In the genomic region with DNA sequence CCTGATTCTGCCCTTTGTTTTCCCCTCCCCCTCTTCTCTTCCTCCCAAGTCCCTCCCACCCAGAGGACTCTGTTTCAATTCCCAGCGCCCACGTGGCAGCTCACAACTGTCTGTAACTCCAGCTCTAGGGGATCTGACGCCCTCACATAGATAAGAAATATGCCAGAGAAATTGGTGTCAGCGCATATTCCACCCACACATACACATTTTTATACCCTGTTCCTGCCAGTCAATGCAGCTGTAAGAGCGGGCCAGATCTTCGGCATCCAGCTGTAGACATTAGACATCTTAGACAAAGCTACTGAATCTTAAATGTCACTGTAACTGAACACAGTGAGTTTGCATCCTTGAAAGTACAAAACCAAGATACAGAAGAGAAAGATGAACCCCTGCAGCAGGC, we compare ENCODE assay signal across 26 mouse cellular contexts. TPM values are rescaled to one million over a fixed set of nuclear protein-coding genes. Genes with fewer than 3 reads are reported as not detected.
A peak's percentile ranks its signal among the peaks of the same experiment; 100 is the strongest.
DNase-seq lines count a peak whose midpoint lies in the region; ATAC-seq and TF ChIP-seq lines count a peak whose summit lies in the region.
"Had no signal": no experiment of that assay in that cellular context is flagged by ENCODE, and none has a peak within 500 bp of the region (broad histone marks: within the 10 kb centered on the region; RNA-seq: fewer than 3 reads in every experiment).

No protein-coding gene starts in this region.

- no peaks in the 10 kb centered on the region for H3K4me1 ChIP-seq in cortical plate, adult 2 months (ENCODE audit: control insufficient read depth, insufficient read depth, low read length)
- no peaks in the 10 kb centered on the region for H3K4me1 ChIP-seq in heart, embryonic 10.5 days
- H3K4me1 ChIP-seq: embryonic facial prominence, embryonic 13.5 days; embryonic facial prominence, embryonic 15.5 days; forebrain, embryonic 10.5 days; forebrain, embryonic 12.5 days had no signal

- no peaks in the 10 kb centered on the region for H3K36me3 ChIP-seq in heart, embryonic 10.5 days
- H3K36me3 ChIP-seq: embryonic facial prominence, embryonic 13.5 days; embryonic facial prominence, embryonic 15.5 days; forebrain, embryonic 10.5 days; forebrain, embryonic 12.5 days had no signal

- H3K4me3 ChIP-seq in cortical plate, adult 2 months (ENCODE audit: insufficient read depth, low read length), result no peak overlapping the region
- no peak overlapping the region for H3K4me3 ChIP-seq in heart, embryonic 10.5 days
- H3K4me3 ChIP-seq: embryonic facial prominence, embryonic 13.5 days; embryonic facial prominence, embryonic 15.5 days; erythroblast, embryonic 14.5 days; forebrain, embryonic 10.5 days; forebrain, embryonic 12.5 days had no signal

- H3K9me3 ChIP-seq in heart, embryonic 10.5 days, result no peaks in the 10 kb centered on the region
- H3K9me3 ChIP-seq: embryonic facial prominence, embryonic 13.5 days; embryonic facial prominence, embryonic 15.5 days; forebrain, embryonic 10.5 days; forebrain, embryonic 12.5 days had no signal

- no peaks in the 10 kb centered on the region for H3K27me3 ChIP-seq in heart, embryonic 10.5 days (ENCODE audit: insufficient read depth, poor library complexity, severe bottlenecking)
- H3K27me3 ChIP-seq: CH12.LX; embryonic facial prominence, embryonic 13.5 days; embryonic facial prominence, embryonic 15.5 days; forebrain, embryonic 12.5 days had no signal

- no peak for TF ChIP-seq CTCF in cortical plate, adult 2 months (IDR thresholded peaks at IDR 0.05; ENCODE audit: extremely low read depth, insufficient read depth, low read length)

- no peak for DNase-seq in frontal cortex, postnatal 14 days (ENCODE audit: low spot score in 2 of 2)
- DNase-seq in ES-CJ7 (ENCODE audit: low read depth, low spot score), result peak; percentile 49
- peak; percentile 10 for DNase-seq in ZHBTc4 (ENCODE audit: low read depth, low spot score)
- no peak for DNase-seq in lung, postnatal 4 days
- DNase-seq in heart, embryonic 10.5 days (ENCODE audit: low spot score), result no peak
- DNase-seq: adrenal gland, adult 2 months; adrenal gland, postnatal 10 days; adrenal gland, postnatal 25 days; B cell, adult 2 months; cerebellum, adult 11-12 months; cerebellum, adult 2 months; cerebellum, adult 9-10 months; cerebellum, postnatal 10 days; cerebellum, postnatal 25 days; embryo, embryonic 11 days had no signal

- ATAC-seq in frontal cortex, adult (ENCODE audit: low TSS enrichment), result peak; percentile 78
- ATAC-seq: CD4-positive, CD25-positive, alpha-beta regulatory T cell, adult 4 months; forebrain, embryonic 14.5 days; forebrain, embryonic 16.5 days had no signal

- 85% methylated on average over 6 of the region's 6 CpGs for WGBS in heart, embryonic 10.5 days

- TF ChIP-seq POLR2A in cortical plate, adult 2 months (IDR thresholded peaks at IDR 0.05; ENCODE audit: extremely low read depth, insufficient read depth, low read length), result no peak

- H3K27ac ChIP-seq in cortical plate, adult 2 months (ENCODE audit: insufficient read depth, low read length), result 0 out of 2 replicates have a peak overlapping the region, but pooled peaks have one; percentile 31
- H3K27ac ChIP-seq in heart, embryonic 10.5 days, result no peak overlapping the region
- H3K27ac ChIP-seq: embryonic facial prominence, embryonic 13.5 days; embryonic facial prominence, embryonic 15.5 days; forebrain, embryonic 10.5 days; forebrain, embryonic 12.5 days had no signal

RNA-seq across cellular contexts. Expression of gene Mapk1, which starts 23.3 kb away (rescaled TPM):
- polyA plus RNA-seq in cortical plate, adult 2 months (2012; rRNA removed), result 291 and 296 TPM in 2 replicates
- 127 and 153 TPM in 2 replicates for polyA plus RNA-seq in heart, embryonic 10.5 days (2016; fragmentation: Nextera tagmentation; extraction: Ambion mirVana)

Comparison
In these comparisons a context has a peak if more than half of its experiments do, and no peak if none do; other contexts are left out.
1. DNase-seq: peak in ES-CJ7 (single experiment) and ZHBTc4 (single experiment); none in frontal cortex, postnatal 14 days (0 of 2), lung, postnatal 4 days (0 of 2) and heart, embryonic 10.5 days (single experiment).